Mouse (Mus musculus) hindbrain, embryonic 13.5 days (tissue): ENCODE results near the gene Det1. TPM values are rescaled to one million over a fixed set of nuclear protein-coding genes. Genes with fewer than 3 reads are reported as not detected.

Experiments used
- ATAC-seq: fragments of 200-750 bp; cut with Nextera tagmentation; 2 replicates; pipeline ENCODE4 v1.8.0; 2017; ENCODE audit warnings: moderate TSS enrichment; ENCODE audit not compliant: low FRiP score
- H3K27ac ChIP-seq: fragments of 300-500 bp; sonication (generic); 2 replicates; pipeline ENCODE4 v1.5.1; 2015; ENCODE audit warnings: inconsistent platforms, mild to moderate bottlenecking, moderate library complexity
- H3K27me3 ChIP-seq: fragments of 300-500 bp; sonication (generic); 2 replicates; pipeline ENCODE4 v1.6.1; 2015; ENCODE audit warnings: mild to moderate bottlenecking, inconsistent platforms
- H3K36me3 ChIP-seq: fragments of 300-500 bp; sonication (generic); 2 replicates; pipeline ENCODE4 v1.6.1; 2015; ENCODE audit warnings: mild to moderate bottlenecking, inconsistent platforms
- H3K4me1 ChIP-seq: fragments of 300-500 bp; sonication (generic); replicated peaks from 2 replicates; pipeline ENCODE4 v1.6.1; 2015; ENCODE audit warnings: inconsistent platforms
- H3K4me2 ChIP-seq: fragments of 300-500 bp; sonication (generic); 2 replicates; pipeline ENCODE4 v1.6.1; 2015; ENCODE audit warnings: inconsistent platforms, mild to moderate bottlenecking, moderate library complexity
- H3K4me3 ChIP-seq: fragments of 300-500 bp; sonication (generic); 2 replicates; pipeline ENCODE4 v1.5.1; 2015; ENCODE audit warnings: mild to moderate bottlenecking, inconsistent platforms
- H3K9ac ChIP-seq: fragments of 300-500 bp; sonication (generic); 2 replicates; pipeline ENCODE4 v1.6.1; 2015; ENCODE audit warnings: mild to moderate bottlenecking, inconsistent platforms
- H3K9me3 ChIP-seq: fragments of 300-500 bp; sonication (generic); 2 replicates; pipeline ENCODE4 v1.6.1; 2016; ENCODE audit warnings: inconsistent platforms
- WGBS: fragments of 180-500 bp; shearing (Covaris S2); methylation state at CpG from one replicate; pipeline ENCODE4 v1.1.7; 2015; 5-methylcytosine and 5-hydroxymethylcytosine counted together
- microRNA-seq: library from miRNA; unstranded; fragments of <30 nt; microRNA quantifications from one replicate; pipeline ENCODE4, GENCODE M21; 2016
- polyA plus RNA-seq: library from polyadenylated mRNA; unstranded; fragments of >200 nt; fragmentation: Nextera tagmentation; extraction: Ambion mirVana; gene quantifications from 2 replicates; pipeline ENCODE4 v1.2.1, GENCODE M21; 2015

Det1 gene
- polyA plus RNA-seq, 1 experiment from 2014 or later = 15.5 TPM

GRCm38 (mm10) chr7:78796624-78797023 is 50.4 kb downstream of the Det1 start:
- no peak for ATAC-seq

DNA sequence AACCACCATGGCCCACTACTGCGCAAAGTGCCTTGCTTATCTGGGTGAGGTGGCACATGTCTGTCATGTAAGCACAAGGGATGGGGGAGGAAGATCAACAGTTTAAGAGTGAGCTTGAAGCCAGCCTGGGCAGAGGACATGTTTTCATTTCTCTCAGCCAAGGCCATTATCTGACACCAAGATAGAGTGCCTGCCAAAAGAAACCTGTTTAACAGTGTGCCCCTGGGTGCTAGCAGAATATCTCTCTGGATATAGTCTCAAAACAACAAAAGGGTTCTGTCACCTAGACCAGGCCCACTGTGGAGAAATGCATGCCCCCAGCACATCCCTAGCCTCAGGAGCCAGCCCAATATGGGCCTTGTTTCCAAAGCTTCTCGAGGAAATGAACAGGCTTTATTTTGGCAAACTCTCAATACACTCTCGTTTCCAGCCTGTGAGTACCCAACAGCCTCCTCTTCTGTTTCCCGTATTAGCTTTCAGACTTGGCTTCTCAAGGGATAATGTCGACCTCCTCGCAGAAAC is 52.4 kb downstream of the Det1 start:
- H3K9ac ChIP-seq = no peak overlapping the region
- 79% methylated on average over 6 of the region's 6 CpGs for WGBS
- no peak overlapping the region for H3K4me3 ChIP-seq
- peaks cover 13% of the 10 kb centered on the region for H3K4me1 ChIP-seq
- no peak overlapping the region for H3K27ac ChIP-seq
- ATAC-seq = no peak
- no peak overlapping the region for H3K4me2 ChIP-seq
- no peaks in the 10 kb centered on the region for H3K9me3 ChIP-seq
- H3K27me3 ChIP-seq = no peaks in the 10 kb centered on the region
- H3K36me3 ChIP-seq = peaks cover 28% of the 10 kb centered on the region

More at GRCm38 (mm10) chr7:78796624-78797023, 50.4 kb downstream of the Det1 start:
- no peak overlapping the region for H3K9ac ChIP-seq
- H3K4me2 ChIP-seq = no peak overlapping the region
- H3K27me3 ChIP-seq = 0 out of 2 replicates have a peak, but pooled peaks cover 3% of the 10 kb centered on the region
- no peak overlapping the region for H3K4me3 ChIP-seq
- H3K9me3 ChIP-seq = no peaks in the 10 kb centered on the region
- peaks cover 13% of the 10 kb centered on the region for H3K4me1 ChIP-seq
- H3K27ac ChIP-seq = no peak overlapping the region
- H3K36me3 ChIP-seq = peaks cover 16% of the 10 kb centered on the region
- WGBS = 91% methylated on average over 3 of the region's 3 CpGs

- no peak overlapping the region for H3K27ac ChIP-seq
- H3K4me1 ChIP-seq = peaks cover 13% of the 10 kb centered on the region
- H3K4me2 ChIP-seq = no peak overlapping the region
- no peak for ATAC-seq
- H3K9ac ChIP-seq = no peak overlapping the region
- no peaks in the 10 kb centered on the region for H3K9me3 ChIP-seq
- no peaks in the 10 kb centered on the region for H3K27me3 ChIP-seq
- H3K36me3 ChIP-seq = peaks cover 34% of the 10 kb centered on the region
- 95% methylated on average over 13 of the region's 13 CpGs for WGBS
- no peak overlapping the region for H3K4me3 ChIP-seq
These were observed 53.0 kb downstream of the Det1 start for GRCm38 (mm10) chr7:78793895-78794570.

DNA sequence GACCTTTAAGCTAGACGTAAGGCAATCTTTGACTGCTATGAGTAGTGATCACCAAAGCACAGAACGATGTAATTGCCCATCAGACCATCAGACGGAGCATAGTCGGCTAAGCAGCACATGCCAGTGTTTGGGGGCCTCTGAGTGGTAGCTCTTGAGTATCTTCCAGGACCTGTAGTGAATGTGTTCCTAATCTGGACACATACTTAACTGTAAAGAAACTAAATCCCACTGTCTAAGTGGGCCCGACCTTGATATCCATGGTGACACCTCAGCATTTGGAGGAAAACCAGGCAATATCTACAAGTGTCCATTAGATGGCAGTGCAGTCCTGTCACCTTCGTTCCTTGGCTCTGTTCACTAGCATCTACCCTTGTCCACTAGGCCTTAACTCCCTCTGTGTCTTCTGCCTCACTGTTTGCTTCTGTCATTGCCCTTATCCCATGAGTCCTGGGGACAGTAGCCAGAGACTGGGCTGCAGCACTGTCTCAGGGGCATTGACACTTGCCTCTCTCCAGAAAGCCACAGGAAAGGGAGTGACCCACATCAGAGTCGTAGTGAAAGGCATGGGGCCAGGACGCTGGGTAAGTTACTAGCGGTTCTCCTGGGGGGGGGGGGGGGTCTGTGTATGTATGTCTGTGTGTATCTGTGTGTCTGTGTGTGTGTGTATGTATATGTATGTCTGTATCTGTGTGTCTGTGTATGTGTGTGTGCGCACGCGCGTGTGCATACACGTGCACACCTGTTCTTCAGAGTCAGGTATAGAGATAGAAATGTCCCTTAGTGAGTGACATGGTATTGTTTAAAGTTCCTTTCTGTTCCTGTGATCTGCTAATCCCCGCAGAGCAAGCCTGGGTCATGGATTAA is 55.5 kb downstream of the Det1 start:
- peak; percentile 79 for ATAC-seq
- WGBS = 83% methylated on average over 15 of the region's 15 CpGs
- H3K4me2 ChIP-seq = no peak overlapping the region

GRCm38 (mm10) chr7:78787793-78788380 is 59.2 kb downstream of the Det1 start:
- H3K27ac ChIP-seq = no peak overlapping the region
- no peak overlapping the region for H3K4me2 ChIP-seq
- H3K4me3 ChIP-seq = no peak overlapping the region
- ATAC-seq = no peak
- WGBS = 90% methylated on average over 12 of the region's 12 CpGs
- H3K27me3 ChIP-seq = no peaks in the 10 kb centered on the region
- H3K9me3 ChIP-seq = no peaks in the 10 kb centered on the region
- 0 out of 2 replicates have a peak overlapping the region, but pooled peaks have one; percentile 19 for H3K9ac ChIP-seq
- H3K36me3 ChIP-seq = peaks cover 43% of the 10 kb centered on the region
- H3K4me1 ChIP-seq = peaks cover 27% of the 10 kb centered on the region

More for the DNA sequence above, 55.5 kb downstream of the Det1 start:
- Histone ChIP-seq H3K27me3 (no peaks in the 10 kb centered on the region), H3K27ac (no peak overlapping the region), H3K9me3 (no peaks in the 10 kb centered on the region), H3K4me1 (peaks cover 4% of the 10 kb centered on the region), H3K9ac (no peak overlapping the region), H3K4me3 (no peak overlapping the region), H3K36me3 (peaks cover 45% of the 10 kb centered on the region)

DNA sequence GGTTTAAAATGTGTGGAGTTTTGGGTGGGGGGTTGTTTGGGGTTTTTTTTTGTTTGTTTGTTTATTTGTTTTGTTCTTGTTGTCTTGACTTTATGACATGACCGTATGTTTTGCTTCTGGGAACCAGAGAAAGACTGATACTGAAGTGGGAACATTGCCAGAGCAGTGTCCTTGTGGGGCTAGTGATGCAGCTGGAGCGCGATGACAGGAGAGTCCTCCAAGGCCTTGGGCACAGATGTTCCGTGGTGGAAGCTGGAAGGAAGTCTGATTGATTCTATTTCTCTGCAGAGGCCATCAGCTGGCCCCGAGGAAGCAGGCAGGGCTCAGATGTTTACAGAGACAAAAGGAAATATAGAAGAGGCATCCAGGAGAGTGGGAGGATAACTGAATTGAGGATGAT is 61.2 kb downstream of the Det1 start:
- peaks cover 33% of the 10 kb centered on the region for H3K36me3 ChIP-seq
- no peak for ATAC-seq
- peak overlapping the region; percentile 46; the same call in 1 of the 2 replicates for H3K9ac ChIP-seq
- no peaks in the 10 kb centered on the region for H3K9me3 ChIP-seq
- H3K27me3 ChIP-seq = no peaks in the 10 kb centered on the region
- 65% methylated on average over 5 of the region's 5 CpGs for WGBS
- H3K4me1 ChIP-seq = peaks cover 40% of the 10 kb centered on the region
- H3K27ac ChIP-seq = peak overlapping the region; percentile 56
- H3K4me2 ChIP-seq = no peak overlapping the region
- H3K4me3 ChIP-seq = no peak overlapping the region

GRCm38 (mm10) chr7:78782639-78783581 is 64.2 kb downstream of the Det1 start, which contains the start of the genes Mrps11 and Mrpl46:
Gene Mrps11, plus strand, starts transcription at chr7:78783119.
Gene Mrpl46, minus strand, starts transcription at chr7:78783531.
- no peaks in the 10 kb centered on the region for H3K27me3 ChIP-seq
- H3K36me3 ChIP-seq = peaks cover 30% of the 10 kb centered on the region
- H3K27ac ChIP-seq = peak within 1 kb of the TSS; percentile 66
- peak within 1 kb of the TSS; percentile 94 for H3K4me2 ChIP-seq
- H3K4me3 ChIP-seq = peak within 1 kb of the TSS; percentile 81
- peaks cover 40% of the 10 kb centered on the region for H3K4me1 ChIP-seq
- no peaks in the 10 kb centered on the region for H3K9me3 ChIP-seq
- peak within 1 kb of the TSS; percentile 85 for H3K9ac ChIP-seq
- ATAC-seq = peak; percentile 98
- under 1% methylated on average over 44 of the region's 44 CpGs for WGBS

DNA sequence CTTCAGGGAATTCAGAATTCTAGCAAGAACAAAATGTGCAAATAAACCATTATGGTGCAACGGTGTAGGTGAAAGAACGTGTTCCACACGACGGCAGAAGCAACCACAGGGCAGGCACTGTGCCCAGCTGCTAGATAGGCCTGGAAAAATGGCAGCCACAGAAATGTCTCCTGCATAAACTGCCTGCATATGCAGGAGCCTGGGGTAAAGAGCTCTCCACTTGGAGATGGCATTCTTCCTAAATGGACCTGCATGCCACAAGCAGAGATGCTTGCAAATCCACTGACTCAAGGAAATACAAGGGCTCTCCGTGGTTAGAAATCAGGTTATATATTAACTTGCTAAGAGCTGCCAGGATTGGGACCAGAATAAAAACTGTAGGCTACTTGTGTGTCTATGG is 68.3 kb downstream of the Det1 start:
- peaks cover 15% of the 10 kb centered on the region for H3K4me1 ChIP-seq
- H3K4me2 ChIP-seq = no peak overlapping the region
- no peak overlapping the region for H3K27ac ChIP-seq
- H3K4me3 ChIP-seq = no peak overlapping the region
- H3K9ac ChIP-seq = no peak overlapping the region
- H3K36me3 ChIP-seq = peaks cover 63% of the 10 kb centered on the region
- WGBS = 93% methylated on average over 5 of the region's 5 CpGs
- no peaks in the 10 kb centered on the region for H3K27me3 ChIP-seq
- no peaks in the 10 kb centered on the region for H3K9me3 ChIP-seq
- ATAC-seq = no peak

Small RNAs within 50 kb of the gene (microRNA-seq; reads per million reads assigned to microRNA genes)
- gene Mir7-2 = 236 reads per million, percentile 61 among the genes with 10 or more reads in this experiment

Other genes with a start within 250 kb of the Det1 start
- gene Ntrk3, start 109.3 kb downstream of the Det1 start, polyA plus RNA-seq = 21.1 and 22.6 TPM in 2 replicates
- 71.9 and 73.9 TPM in 2 replicates for gene Mrps11, start 64.1 kb downstream of the Det1 start, polyA plus RNA-seq
- gene Mrpl46, start 63.7 kb downstream of the Det1 start, polyA plus RNA-seq = 57.1 and 57.5 TPM in 2 replicates
- gene Aen, start 48.6 kb upstream of the Det1 start, polyA plus RNA-seq = 47.0 and 50.3 TPM in 2 replicates
- 0.40 and 0.42 TPM in 2 replicates for gene Isg20, start 66.2 kb upstream of the Det1 start, polyA plus RNA-seq
- 0.39 and 0.80 TPM in 2 replicates for gene Acan, start 206.2 kb upstream of the Det1 start, polyA plus RNA-seq